Mouse (Mus musculus) midbrain, embryonic 13.5 days (tissue): ENCODE data around the gene Itga11. TPM values are rescaled to one million over a fixed set of nuclear protein-coding genes. Genes with fewer than 3 reads are reported as not detected.
A peak's percentile ranks its signal among the peaks of the same experiment; 100 is the strongest.
"Not testable (repeated sequence)": the region's sequence is repeated elsewhere in the genome, so short reads cannot be mapped to it uniquely, and the experiment has no call there.

ENCODE experiments used
- ATAC-seq: fragments of 200-750 bp; cut with Nextera tagmentation; 2 replicates; pipeline ENCODE4 v1.8.0; 2017; ENCODE audit warnings: mild to moderate bottlenecking, moderate TSS enrichment, moderate library complexity
- H3K27ac ChIP-seq: fragments of 300-500 bp; sonication (generic); 2 replicates; pipeline ENCODE4 v1.5.1; 2015; ENCODE audit warnings: inconsistent platforms, mild to moderate bottlenecking, moderate library complexity
- H3K27me3 ChIP-seq: fragments of 300-500 bp; sonication (generic); 2 replicates; pipeline ENCODE4 v1.6.1; 2015; ENCODE audit warnings: mild to moderate bottlenecking, inconsistent platforms
- H3K36me3 ChIP-seq: fragments of 300-500 bp; sonication (generic); 2 replicates; pipeline ENCODE4 v1.6.1; 2015; ENCODE audit warnings: mild to moderate bottlenecking, inconsistent platforms
- H3K4me1 ChIP-seq: fragments of 300-500 bp; sonication (generic); replicated peaks from 2 replicates; pipeline ENCODE4 v1.6.1; 2015; ENCODE audit warnings: inconsistent platforms
- H3K4me2 ChIP-seq: fragments of 300-500 bp; sonication (generic); replicated peaks from 2 replicates; pipeline ENCODE4 v1.6.1; 2015; ENCODE audit warnings: moderate library complexity, mild to moderate bottlenecking, inconsistent platforms
- H3K4me3 ChIP-seq: fragments of 300-500 bp; sonication (generic); replicated peaks from 2 replicates; pipeline ENCODE4 v1.5.1; 2015; ENCODE audit warnings: mild to moderate bottlenecking, inconsistent platforms
- H3K9ac ChIP-seq: fragments of 300-500 bp; sonication (generic); replicated peaks from 2 replicates; pipeline ENCODE4 v1.6.1; 2015; ENCODE audit warnings: mild to moderate bottlenecking, inconsistent platforms
- H3K9me3 ChIP-seq: fragments of 300-500 bp; sonication (generic); 2 replicates; pipeline ENCODE4 v1.6.1; 2016; ENCODE audit warnings: mild to moderate bottlenecking, inconsistent platforms
- WGBS: fragments of 180-500 bp; shearing (Covaris S2); methylation state at CpG from one replicate; pipeline ENCODE4 v1.1.7; 2015; 5-methylcytosine and 5-hydroxymethylcytosine counted together
- polyA plus RNA-seq: library from polyadenylated mRNA; unstranded; fragments of >200 nt; fragmentation: Nextera tagmentation; extraction: Ambion mirVana; gene quantifications from 2 replicates; pipeline ENCODE4 v1.2.1, GENCODE M21; 2015

Itga11 gene
- polyA plus RNA-seq, 1 experiment from 2014 or later = 1.7 TPM

GRCm38 (mm10) chr9:62812216-62813049 lies 134.8 kb downstream of the Itga11 start:
- H3K4me3 ChIP-seq = peak overlapping the region; percentile 75
- ATAC-seq = peak; percentile 48; the same call in 1 of the 2 replicates
- peak overlapping the region; percentile 92 for H3K9ac ChIP-seq
- no peaks in the 10 kb centered on the region for H3K9me3 ChIP-seq
- H3K36me3 ChIP-seq = no peaks in the 10 kb centered on the region
- H3K27me3 ChIP-seq = no peaks in the 10 kb centered on the region; the same call in 1 of the 2 replicates
- peak overlapping the region; percentile 98 for H3K27ac ChIP-seq
- H3K4me2 ChIP-seq = peak overlapping the region; percentile 79
- peaks cover 39% of the 10 kb centered on the region for H3K4me1 ChIP-seq
- WGBS = 5% methylated on average over 14 of the region's 14 CpGs

- H3K27ac ChIP-seq = no peak overlapping the region
- WGBS = 83% methylated on average over 2 of the region's 2 CpGs
- H3K4me1 ChIP-seq = peaks cover 22% of the 10 kb centered on the region
- H3K9me3 ChIP-seq = no peaks in the 10 kb centered on the region
- no peak for ATAC-seq
- no peaks in the 10 kb centered on the region; the same call in 1 of the 2 replicates for H3K27me3 ChIP-seq
- no peak overlapping the region for H3K4me3 ChIP-seq
- H3K9ac ChIP-seq = no peak overlapping the region
- H3K4me2 ChIP-seq = no peak overlapping the region
- H3K36me3 ChIP-seq = no peaks in the 10 kb centered on the region
These were observed 137.1 kb downstream of the Itga11 start for GRCm38 (mm10) chr9:62814751-62815150.

DNA sequence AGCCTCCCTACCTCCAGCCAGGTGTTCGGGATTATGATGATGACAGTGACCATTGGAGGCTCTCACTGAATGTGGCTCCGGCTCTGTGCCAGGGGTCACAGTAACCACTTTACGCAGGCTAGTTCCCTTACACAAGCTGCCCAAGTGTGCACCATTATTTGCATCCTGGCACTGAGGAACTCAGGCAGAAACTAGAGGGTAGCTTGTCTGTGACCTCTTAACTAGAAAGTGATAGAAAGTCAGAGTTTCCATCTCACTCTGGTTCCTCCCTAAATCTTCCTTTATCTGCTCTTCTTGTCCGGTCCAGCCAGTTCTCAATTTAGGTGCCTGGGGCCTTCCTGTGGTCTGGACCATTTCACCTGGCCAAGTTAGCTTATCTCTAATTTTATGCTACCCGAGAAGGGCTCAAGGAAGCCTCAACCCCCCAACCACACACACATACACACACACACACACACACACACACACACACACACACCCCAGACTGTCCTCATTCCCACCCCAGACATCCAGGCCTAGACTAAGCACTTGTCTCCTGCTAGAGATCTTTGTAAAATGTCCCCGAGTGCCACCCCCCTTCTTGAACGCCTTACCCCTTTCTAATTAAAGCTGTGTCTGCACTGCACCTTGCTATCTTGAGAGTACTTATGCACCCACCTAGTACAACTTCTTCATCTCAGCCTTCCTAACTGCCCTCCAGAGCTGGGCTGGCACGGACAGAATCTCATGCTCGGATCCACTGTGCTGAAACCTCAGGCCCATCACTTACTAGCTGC lies 138.9 kb downstream of the Itga11 start:
- H3K4me1 ChIP-seq = peaks cover 18% of the 10 kb centered on the region
- no peaks in the 10 kb centered on the region for H3K36me3 ChIP-seq
- no peaks in the 10 kb centered on the region for H3K9me3 ChIP-seq
- H3K9ac ChIP-seq = no peak overlapping the region
- no peaks in the 10 kb centered on the region; the same call in 1 of the 2 replicates for H3K27me3 ChIP-seq
- ATAC-seq = no peak
- H3K4me3 ChIP-seq = no peak overlapping the region
- 87% methylated on average over 9 of the region's 9 CpGs for whole genome bisulfite sequencing
- H3K27ac ChIP-seq = no peak overlapping the region; the same call in 1 of the 2 replicates
- H3K4me2 ChIP-seq = no peak overlapping the region

GRCm38 (mm10) chr9:62817099-62817571 lies 139.5 kb downstream of the Itga11 start:
- no peaks in the 10 kb centered on the region for H3K36me3 ChIP-seq
- H3K9me3 ChIP-seq = no peaks in the 10 kb centered on the region
- no peaks in the 10 kb centered on the region; the same call in 1 of the 2 replicates for H3K27me3 ChIP-seq
- no peak overlapping the region for H3K4me3 ChIP-seq
- no peak overlapping the region for H3K4me2 ChIP-seq
- no peak for ATAC-seq
- H3K9ac ChIP-seq = no peak overlapping the region; the same call in 1 of the 2 replicates
- H3K27ac ChIP-seq = no peak overlapping the region; the same call in 1 of the 2 replicates
- peaks cover 16% of the 10 kb centered on the region for H3K4me1 ChIP-seq
- WGBS = 61% methylated on average over 12 of the region's 12 CpGs

DNA sequence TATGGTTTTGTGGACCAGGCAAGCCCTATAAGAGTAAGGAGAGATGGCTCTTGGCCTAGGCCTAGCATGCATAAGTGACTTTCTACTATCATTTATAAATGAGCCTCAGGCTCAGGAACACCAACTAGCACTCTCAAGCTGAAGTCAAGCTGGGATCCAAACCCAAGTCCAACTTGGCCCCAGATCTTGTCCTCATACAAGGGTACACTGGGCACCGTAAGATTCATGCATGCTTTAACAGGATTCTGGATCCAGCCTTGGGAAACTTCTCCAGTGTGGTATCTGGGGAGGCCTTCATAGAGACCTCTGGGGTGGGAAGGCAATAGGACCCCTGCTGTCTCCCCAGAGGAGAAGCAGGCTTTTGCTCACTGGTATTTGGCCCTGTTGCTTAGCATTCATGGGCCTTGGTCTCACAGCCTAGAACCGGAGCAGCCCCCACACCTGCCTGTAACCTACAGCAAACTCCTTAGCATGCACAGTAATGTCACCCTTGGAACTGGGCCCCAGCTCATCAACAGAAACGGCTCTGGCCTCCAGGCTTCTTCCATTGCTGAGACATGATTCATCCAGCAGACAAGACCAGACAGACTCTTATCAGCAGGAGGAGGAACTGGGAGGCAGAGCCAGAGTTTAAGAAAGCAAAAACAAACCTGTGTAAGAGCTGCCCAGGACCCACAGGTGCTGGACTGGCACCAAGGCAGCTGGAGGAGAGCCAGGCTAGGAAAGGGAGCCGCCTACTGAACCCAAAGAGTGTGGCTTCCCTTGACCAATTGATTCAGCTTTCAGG lies 140.4 kb downstream of the Itga11 start:
- no peak overlapping the region for H3K9ac ChIP-seq
- no peak overlapping the region for H3K4me2 ChIP-seq
- ATAC-seq = no peak
- no peaks in the 10 kb centered on the region; the same call in 1 of the 2 replicates for H3K27me3 ChIP-seq
- H3K4me1 ChIP-seq = peaks cover 9% of the 10 kb centered on the region; the same call in 1 of the 2 replicates
- no peak overlapping the region for H3K4me3 ChIP-seq
- no peaks in the 10 kb centered on the region for H3K36me3 ChIP-seq
- 87% methylated on average over 4 of the region's 4 CpGs for WGBS
- no peaks in the 10 kb centered on the region for H3K9me3 ChIP-seq
- H3K27ac ChIP-seq = no peak overlapping the region

DNA sequence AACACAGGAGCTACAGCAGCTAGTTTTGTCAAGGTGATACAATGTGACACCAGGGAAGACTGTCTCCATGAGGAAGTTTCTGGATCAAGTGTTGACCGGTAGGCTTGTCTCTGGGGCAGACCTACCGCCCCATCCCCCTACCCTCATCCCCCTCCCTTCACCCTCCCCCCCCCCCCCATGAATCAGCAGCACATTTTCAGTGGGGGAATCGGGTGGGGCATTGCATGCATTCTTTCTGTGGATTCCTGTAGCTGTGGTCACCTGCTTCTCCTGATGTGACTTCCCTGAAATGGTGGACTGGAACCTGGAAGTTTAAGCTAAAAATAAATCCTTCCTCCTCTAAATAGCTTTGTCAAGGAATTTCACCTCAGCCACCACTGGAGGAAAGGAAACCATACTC lies 141.9 kb downstream of the Itga11 start:
- WGBS = 78% methylated on average over 3 of the region's 3 CpGs
- H3K4me3 ChIP-seq = no peak overlapping the region

DNA sequence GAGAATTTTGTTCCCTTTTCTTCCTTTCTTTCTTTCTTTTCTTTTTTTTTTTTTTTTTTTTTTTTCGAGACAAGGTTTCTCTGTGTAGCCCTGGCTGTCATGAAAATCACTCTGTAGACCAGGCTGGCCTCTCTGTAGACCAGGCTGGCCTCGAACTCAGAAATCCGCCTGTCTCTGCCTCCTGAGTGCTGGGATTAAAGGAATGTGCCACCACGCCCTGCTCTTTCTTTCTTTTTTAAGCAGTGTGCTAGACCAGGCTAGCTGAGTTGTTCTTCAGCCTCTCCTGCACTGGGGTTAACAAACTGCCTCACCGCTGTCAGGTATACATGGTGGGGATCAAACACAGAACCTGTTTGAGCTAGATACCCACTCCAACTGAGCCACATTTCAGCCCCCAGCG lies 142.3 kb downstream of the Itga11 start:
- not testable (repeated sequence) for H3K36me3 ChIP-seq, H3K9ac ChIP-seq, ATAC-seq, H3K9me3 ChIP-seq, H3K27ac ChIP-seq, H3K27me3 ChIP-seq, H3K4me2 ChIP-seq, H3K4me1 ChIP-seq, H3K4me3 ChIP-seq
- 93% methylated on average over 6 of the region's 6 CpGs for WGBS

More for the DNA sequence above, 141.9 kb downstream of the Itga11 start:
- Histone ChIP-seq H3K27me3 (no peaks in the 10 kb centered on the region; the same call in 1 of the 2 replicates), H3K9ac (no peak overlapping the region), H3K9me3 (no peaks in the 10 kb centered on the region), H3K27ac (no peak overlapping the region), H3K4me2 (no peak overlapping the region), H3K36me3 (no peaks in the 10 kb centered on the region), H3K4me1 (peaks cover 9% of the 10 kb centered on the region; the same call in 1 of the 2 replicates)
- no peak for ATAC-seq

- peaks cover 18% of the 10 kb centered on the region for H3K4me1 ChIP-seq
- no peaks in the 10 kb centered on the region for H3K9me3 ChIP-seq
- H3K27me3 ChIP-seq = no peaks in the 10 kb centered on the region; the same call in 1 of the 2 replicates
- WGBS = 90% methylated on average over 6 of the region's 6 CpGs
- H3K4me3 ChIP-seq = no peak overlapping the region
- ATAC-seq = no peak
- H3K27ac ChIP-seq = no peak overlapping the region
- no peak overlapping the region for H3K9ac ChIP-seq
- H3K4me2 ChIP-seq = no peak overlapping the region
- no peaks in the 10 kb centered on the region for H3K36me3 ChIP-seq
These were observed 143.2 kb downstream of the Itga11 start for GRCm38 (mm10) chr9:62820829-62821228.

DNA sequence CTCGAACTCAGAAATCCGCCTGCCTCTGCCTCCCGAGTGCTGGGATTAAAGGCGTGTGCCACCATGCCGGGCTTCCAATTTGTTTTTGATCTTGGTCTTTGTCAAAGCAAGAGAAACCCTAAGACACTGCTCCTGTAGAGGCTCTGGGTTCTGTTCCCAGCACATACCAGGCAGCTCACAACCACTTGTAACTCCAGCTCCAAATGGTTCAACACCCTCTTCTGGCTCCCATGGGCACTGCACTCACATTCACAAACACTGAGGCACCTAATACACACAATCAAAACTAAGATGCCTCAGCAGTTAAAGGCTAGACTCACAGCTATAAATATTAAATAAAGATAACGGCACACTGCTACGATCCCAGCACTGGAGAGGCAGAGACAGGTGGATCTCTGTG lies 144.2 kb downstream of the Itga11 start:
- H3K27me3 ChIP-seq = no peaks in the 10 kb centered on the region
- WGBS = 96% methylated on average over 7 of the region's 7 CpGs

DNA sequence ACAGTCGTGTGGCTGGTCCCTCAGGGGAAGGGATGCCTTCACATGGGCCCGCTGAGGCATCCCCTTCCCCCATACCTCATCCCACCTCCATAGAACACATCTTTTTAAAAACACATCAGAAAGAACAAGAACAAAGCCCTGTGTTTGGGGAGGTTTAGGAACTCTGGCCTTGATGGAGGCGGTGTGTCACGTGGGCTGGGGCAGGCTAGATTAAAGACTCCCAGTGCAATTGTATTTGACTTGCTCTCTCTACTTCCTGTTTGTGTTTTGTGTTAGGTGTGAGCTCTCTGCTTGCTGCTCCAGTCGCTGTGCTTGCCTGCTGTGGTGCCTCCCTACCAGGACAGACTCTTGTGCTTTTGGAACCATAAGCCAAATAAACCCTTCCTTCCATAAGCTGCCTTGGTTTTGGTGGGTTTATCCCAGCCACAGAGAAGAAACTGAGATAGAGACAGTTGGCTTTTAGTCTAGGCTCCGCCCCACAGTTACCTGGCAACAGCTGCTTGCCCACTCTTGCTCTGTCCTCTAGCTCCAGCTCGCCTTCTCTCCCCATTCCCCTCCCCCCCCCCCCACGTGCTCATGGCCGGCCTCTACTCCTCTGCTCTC lies 148.3 kb downstream of the Itga11 start:
- H3K9me3 ChIP-seq = no peaks in the 10 kb centered on the region
- no peaks in the 10 kb centered on the region for H3K27me3 ChIP-seq
- H3K27ac ChIP-seq = peak overlapping the region; percentile 79
- H3K4me1 ChIP-seq = peaks cover 32% of the 10 kb centered on the region
- H3K9ac ChIP-seq = no peak overlapping the region
- no peaks in the 10 kb centered on the region for H3K36me3 ChIP-seq
- WGBS = 3% methylated on average over 9 of the region's 9 CpGs
- peak overlapping the region; percentile 2 for H3K4me2 ChIP-seq
- H3K4me3 ChIP-seq = no peak overlapping the region
- peak; percentile 18; the same call in 1 of the 2 replicates for ATAC-seq

More for the DNA sequence above, 144.2 kb downstream of the Itga11 start:
- no peak overlapping the region for H3K27ac ChIP-seq
- no peak overlapping the region for H3K9ac ChIP-seq
- H3K9me3 ChIP-seq = no peaks in the 10 kb centered on the region
- ATAC-seq = no peak
- H3K4me1 ChIP-seq = peaks cover 27% of the 10 kb centered on the region
- H3K4me3 ChIP-seq = no peak overlapping the region
- no peak overlapping the region for H3K4me2 ChIP-seq
- H3K36me3 ChIP-seq = no peaks in the 10 kb centered on the region

DNA sequence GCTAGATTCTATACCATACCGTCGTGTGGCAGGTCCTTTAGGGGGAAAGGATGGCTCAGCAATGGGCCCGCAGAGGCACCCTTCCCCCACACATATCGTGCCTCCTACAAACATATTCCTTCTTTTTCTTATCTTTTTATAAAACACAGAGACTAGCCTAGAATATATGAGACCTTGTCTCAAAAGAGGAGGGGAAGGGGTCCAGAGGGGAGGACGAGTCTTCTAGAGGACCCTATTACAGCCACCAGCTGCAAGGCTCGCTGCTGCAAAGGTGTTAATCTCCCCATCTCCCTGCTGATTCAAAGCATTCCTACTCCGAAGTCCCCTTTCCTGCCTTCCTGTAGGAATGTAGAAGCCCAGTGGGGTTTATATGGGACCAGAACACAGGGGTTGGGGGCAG lies 148.8 kb downstream of the Itga11 start:
- ATAC-seq = no peak
- Histone ChIP-seq H3K4me2 (peak overlapping the region; percentile 2; the same call in 1 of the 2 replicates), H3K4me1 (peaks cover 32% of the 10 kb centered on the region), H3K27ac (peak overlapping the region; percentile 79; the same call in 1 of the 2 replicates), H3K36me3 (no peaks in the 10 kb centered on the region), H3K4me3 (no peak overlapping the region), H3K9me3 (no peaks in the 10 kb centered on the region), H3K9ac (0 out of 2 replicates have a peak overlapping the region, but pooled peaks have one; percentile 32), H3K27me3 (no peaks in the 10 kb centered on the region)
- WGBS = 4% methylated on average over 7 of the region's 7 CpGs
